ENCODE assay signal across 9 mouse cellular contexts in the genomic region with DNA sequence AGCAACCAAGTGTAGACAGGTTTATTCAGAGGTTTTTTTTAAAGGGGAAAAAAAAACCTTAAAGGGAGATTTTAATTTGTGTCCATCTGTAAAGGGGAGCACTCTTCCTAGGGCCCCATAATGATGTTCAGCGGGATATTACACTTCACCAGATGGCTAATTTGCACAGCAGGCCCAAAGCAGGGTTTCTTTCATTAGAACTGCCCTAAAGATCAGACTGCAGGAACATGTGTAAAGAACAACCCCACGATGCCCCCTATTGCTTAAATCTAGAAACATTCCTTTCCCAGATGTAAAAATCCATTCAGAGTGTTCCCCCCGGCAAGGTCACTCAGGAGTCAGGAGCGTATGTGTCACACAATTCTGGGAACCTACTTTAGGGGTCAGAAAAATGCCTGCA.
DNase-seq lines count a peak whose midpoint lies in the region; ATAC-seq lines count a peak whose summit lies in the region.
"Had no signal": no experiment of that assay in that cellular context is flagged by ENCODE, and none has a peak within 500 bp of the region (broad histone marks: within the 10 kb centered on the region; RNA-seq: fewer than 3 reads in every experiment).

No protein-coding gene starts in this region.

- no peak overlapping the region for H3K4me2 ChIP-seq in kidney, embryonic 16.5 days (replicated peaks; ENCODE audit: low read depth, low read length)
- no peak overlapping the region for H3K4me2 ChIP-seq in forebrain, embryonic 13.5 days
- no peak overlapping the region for H3K4me2 ChIP-seq in liver, embryonic 11.5 days
- H3K4me2 ChIP-seq: limb, embryonic 15.5 days had no signal

- ATAC-seq in kidney, embryonic 16.5 days (ENCODE audit: low FRiP score, low TSS enrichment) = no peak
- ATAC-seq in forebrain, embryonic 13.5 days = peak; percentile 81
- ATAC-seq in liver, embryonic 11.5 days (replicated peaks; ENCODE audit: low FRiP score) = no peak
- no peak for ATAC-seq in granulocyte monocyte progenitor cell, adult 5-6 weeks (replicated peaks; ENCODE audit: poor library complexity, severe bottlenecking)

- WGBS in kidney, embryonic 16.5 days = 31% methylated on average over 4 of the region's 4 CpGs
- WGBS in forebrain, embryonic 13.5 days = 6% methylated on average over 4 of the region's 4 CpGs
- WGBS in limb, embryonic 10.5 days = 5% methylated on average over 4 of the region's 4 CpGs
- WGBS in liver, embryonic 11.5 days = 52% methylated on average over 4 of the region's 4 CpGs

- no peak overlapping the region for H3K27ac ChIP-seq in kidney, embryonic 16.5 days (ENCODE audit: low read length)
- H3K27ac ChIP-seq in forebrain, embryonic 13.5 days = peak overlapping the region; percentile 15; the same call in 1 of the 2 replicates
- peak overlapping the region; percentile 61 for H3K27ac ChIP-seq in limb, embryonic 10.5 days
- H3K27ac ChIP-seq in liver, embryonic 11.5 days (ENCODE audit: low read depth, low read length) = no peak overlapping the region
- H3K27ac ChIP-seq: limb, embryonic 15.5 days had no signal

- DNase-seq in kidney, adult 11 months = peak; percentile 12
- peak; percentile 17 for DNase-seq in ZHBTc4 (ENCODE audit: low read depth, low spot score)
- DNase-seq in limb, embryonic 10.5 days (ENCODE audit: low spot score) = peak; percentile 62
- DNase-seq in liver, embryonic 11.5 days (ENCODE audit: low spot score) = no peak
- no peak for DNase-seq in right cerebral cortex, adult 18-20 months

- no peaks in the 10 kb centered on the region for H3K36me3 ChIP-seq in kidney, embryonic 16.5 days (ENCODE audit: insufficient read depth, low read length)
- no peaks in the 10 kb centered on the region for H3K36me3 ChIP-seq in forebrain, embryonic 13.5 days (ENCODE audit: poor library complexity, severe bottlenecking)
- H3K36me3 ChIP-seq in limb, embryonic 10.5 days = no peaks in the 10 kb centered on the region
- no peaks in the 10 kb centered on the region for H3K36me3 ChIP-seq in liver, embryonic 11.5 days (ENCODE audit: control insufficient read depth, insufficient read depth, low read length)
- H3K36me3 ChIP-seq: limb, embryonic 15.5 days had no signal

- no peaks in the 10 kb centered on the region for H3K9me3 ChIP-seq in kidney, embryonic 16.5 days (ENCODE audit: low read length)
- H3K9me3 ChIP-seq in forebrain, embryonic 13.5 days (replicated peaks) = no peaks in the 10 kb centered on the region
- no peaks in the 10 kb centered on the region for H3K9me3 ChIP-seq in limb, embryonic 10.5 days (replicated peaks)
- H3K9me3 ChIP-seq in liver, embryonic 11.5 days (ENCODE audit: control insufficient read depth, low read length) = no peaks in the 10 kb centered on the region
- H3K9me3 ChIP-seq: limb, embryonic 15.5 days had no signal

- H3K27me3 ChIP-seq in kidney, embryonic 16.5 days (ENCODE audit: insufficient read depth, low read length) = no peaks in the 10 kb centered on the region
- H3K27me3 ChIP-seq in forebrain, embryonic 13.5 days = no peaks in the 10 kb centered on the region
- H3K27me3 ChIP-seq in limb, embryonic 10.5 days (ENCODE audit: low read depth, poor library complexity, severe bottlenecking) = no peaks in the 10 kb centered on the region
- no peaks in the 10 kb centered on the region for H3K27me3 ChIP-seq in liver, embryonic 11.5 days (replicated peaks; ENCODE audit: control insufficient read depth, insufficient read depth, low read length)
- H3K27me3 ChIP-seq: limb, embryonic 15.5 days had no signal

- H3K9ac ChIP-seq in kidney, embryonic 16.5 days (replicated peaks; ENCODE audit: low read length) = no peak overlapping the region
- H3K9ac ChIP-seq in forebrain, embryonic 13.5 days = no peak overlapping the region
- no peak overlapping the region for H3K9ac ChIP-seq in liver, embryonic 11.5 days (ENCODE audit: low read depth, low read length)
- H3K9ac ChIP-seq: limb, embryonic 15.5 days had no signal

- H3K4me1 ChIP-seq in kidney, embryonic 16.5 days (ENCODE audit: insufficient read depth, low read length) = 0 out of 2 replicates have a peak, but pooled peaks cover 6% of the 10 kb centered on the region
- peaks cover 16% of the 10 kb centered on the region for H3K4me1 ChIP-seq in forebrain, embryonic 13.5 days
- H3K4me1 ChIP-seq in limb, embryonic 10.5 days = peaks cover 42% of the 10 kb centered on the region
- no peaks in the 10 kb centered on the region for H3K4me1 ChIP-seq in liver, embryonic 11.5 days (replicated peaks; ENCODE audit: control insufficient read depth, insufficient read depth, low read length)

- H3K4me3 ChIP-seq in kidney, embryonic 16.5 days (ENCODE audit: low read length) = no peak overlapping the region
- no peak overlapping the region for H3K4me3 ChIP-seq in forebrain, embryonic 13.5 days
- H3K4me3 ChIP-seq in limb, embryonic 10.5 days = peak overlapping the region; percentile 22; the same call in 1 of the 2 replicates
- H3K4me3 ChIP-seq in liver, embryonic 11.5 days (ENCODE audit: low read depth, low read length) = no peak overlapping the region
- H3K4me3 ChIP-seq: limb, embryonic 15.5 days had no signal

Comparison
In these comparisons a context has a peak if more than half of its experiments do, and no peak if none do; other contexts are left out.
1. DNase-seq: peak in kidney, adult 11 months (single experiment), ZHBTc4 (single experiment) and limb, embryonic 10.5 days (single experiment); none in liver, embryonic 11.5 days (single experiment) and right cerebral cortex, adult 18-20 months (single experiment).
2. H3K27ac ChIP-seq: peak in forebrain, embryonic 13.5 days (single experiment) and limb, embryonic 10.5 days (single experiment); none in kidney, embryonic 16.5 days (single experiment) and liver, embryonic 11.5 days (single experiment).